Mouse (Mus musculus): ENCODE measurements around the gene Spz1. TPM values are rescaled to one million over a fixed set of nuclear protein-coding genes. Genes with fewer than 3 reads are reported as not detected.
"Not testable (repeated sequence)": the region's sequence is repeated elsewhere in the genome, so short reads cannot be mapped to it uniquely, and the experiment has no call there.

The Spz1 gene
- polyA plus RNA-seq (2015; fragmentation: Nextera tagmentation; extraction: Ambion mirVana) = not detected in 2 replicates

GRCm38 (mm10) chr13:92576072-92576471 is at the start of gene Spz1:
Gene Spz1, minus strand, starts transcription at chr13:92576172.
- Histone ChIP-seq H3K9ac (no peak within 1 kb of the TSS), H3K36me3 (ENCODE audit: poor library complexity, severe bottlenecking) (no peaks in the 10 kb centered on the region), H3K27me3 (no peaks in the 10 kb centered on the region), H3K27ac (no peak within 1 kb of the TSS), H3K4me2 (no peak within 1 kb of the TSS), H3K4me3 (no peak within 1 kb of the TSS), H3K9me3 (replicated peaks) (no peaks in the 10 kb centered on the region), H3K4me1 (0 out of 2 replicates have a peak, but pooled peaks cover 3% of the 10 kb centered on the region)
- ATAC-seq = no peak

GRCm38 (mm10) chr13:92616459-92616858 is 40.5 kb upstream of the Spz1 start:
- Histone ChIP-seq H3K9me3 (replicated peaks) (no peaks in the 10 kb centered on the region), H3K4me2 (no peak overlapping the region), H3K36me3 (ENCODE audit: poor library complexity, severe bottlenecking) (no peaks in the 10 kb centered on the region), H3K27ac (no peak overlapping the region), H3K9ac (no peak overlapping the region), H3K4me1 (peaks cover 5% of the 10 kb centered on the region; the same call in 1 of the 2 replicates), H3K27me3 (no peaks in the 10 kb centered on the region), H3K4me3 (no peak overlapping the region)
- WGBS = 95% methylated on average over 8 of the region's 8 CpGs
- ATAC-seq = no peak

- Histone ChIP-seq H3K9me3 (replicated peaks) (no peaks in the 10 kb centered on the region), H3K4me3 (no peak overlapping the region), H3K36me3 (ENCODE audit: poor library complexity, severe bottlenecking) (no peaks in the 10 kb centered on the region), H3K27ac (no peak overlapping the region), H3K27me3 (no peaks in the 10 kb centered on the region), H3K4me2 (no peak overlapping the region), H3K4me1 (peaks cover 8% of the 10 kb centered on the region), H3K9ac (no peak overlapping the region)
- no peak for ATAC-seq
- 83% methylated on average over 5 of the region's 5 CpGs for WGBS
These were observed 39.2 kb upstream of the Spz1 start for GRCm38 (mm10) chr13:92615201-92615600.

- Histone ChIP-seq H3K4me2 (peak overlapping the region; percentile 88; the same call in 1 of the 2 replicates), H3K36me3 (ENCODE audit: poor library complexity, severe bottlenecking) (no peaks in the 10 kb centered on the region), H3K27me3 (no peaks in the 10 kb centered on the region), H3K9ac (no peak overlapping the region), H3K4me3 (no peak overlapping the region), H3K9me3 (replicated peaks) (no peaks in the 10 kb centered on the region), H3K27ac (no peak overlapping the region), H3K4me1 (peaks cover 10% of the 10 kb centered on the region)
- 88% methylated on average over 5 of the region's 5 CpGs for WGBS
- no peak for ATAC-seq
These were observed 37.1 kb upstream of the Spz1 start for GRCm38 (mm10) chr13:92613094-92613493.

GRCm38 (mm10) chr13:92611917-92612316 is 35.9 kb upstream of the Spz1 start:
- Histone ChIP-seq H3K4me3 (peak overlapping the region; percentile 78), H3K27ac (no peak overlapping the region), H3K27me3 (no peaks in the 10 kb centered on the region), H3K9me3 (replicated peaks) (no peaks in the 10 kb centered on the region), H3K9ac (peak overlapping the region; percentile 80), H3K36me3 (ENCODE audit: poor library complexity, severe bottlenecking) (no peaks in the 10 kb centered on the region), H3K4me1 (peaks cover 10% of the 10 kb centered on the region), H3K4me2 (peak overlapping the region; percentile 88)
- 7% methylated on average over 7 of the region's 7 CpGs for WGBS
- ATAC-seq = no peak

GRCm38 (mm10) chr13:92611254-92611784 is 35.3 kb upstream of the Spz1 start:
- Histone ChIP-seq H3K27me3 (no peaks in the 10 kb centered on the region), H3K9ac (peak overlapping the region; percentile 80), H3K4me2 (peak overlapping the region; percentile 88), H3K27ac (peak overlapping the region; percentile 65), H3K36me3 (ENCODE audit: poor library complexity, severe bottlenecking) (no peaks in the 10 kb centered on the region), H3K9me3 (replicated peaks) (no peaks in the 10 kb centered on the region), H3K4me3 (peak overlapping the region; percentile 78), H3K4me1 (peaks cover 10% of the 10 kb centered on the region)
- 1% methylated on average over 43 of the region's 43 CpGs for whole genome bisulfite sequencing
- peak; percentile 65 for ATAC-seq

- peak; percentile 99 for ATAC-seq
- H3K27me3 ChIP-seq = no peaks in the 10 kb centered on the region
- no peaks in the 10 kb centered on the region for H3K36me3 ChIP-seq (ENCODE audit: poor library complexity, severe bottlenecking)
- H3K4me1 ChIP-seq = peaks cover 10% of the 10 kb centered on the region
- under 1% methylated on average over 55 of the region's 55 CpGs for WGBS
- H3K9me3 ChIP-seq (replicated peaks) = no peaks in the 10 kb centered on the region
- peak within 1 kb of the TSS; percentile 88 for H3K4me2 ChIP-seq
- H3K9ac ChIP-seq = peak within 1 kb of the TSS; percentile 80
- peak within 1 kb of the TSS; percentile 65 for H3K27ac ChIP-seq
- H3K4me3 ChIP-seq = peak within 1 kb of the TSS; percentile 78
These were observed 34.6 kb upstream of the Spz1 start, which contains the start of gene Serinc5 for GRCm38 (mm10) chr13:92610311-92611221. Gene Serinc5, plus strand, starts transcription at chr13:92611091.

GRCm38 (mm10) chr13:92609486-92610310 is 33.7 kb upstream of the Spz1 start:
- Histone ChIP-seq H3K36me3 (ENCODE audit: poor library complexity, severe bottlenecking) (no peaks in the 10 kb centered on the region), H3K4me2 (peak overlapping the region; percentile 88), H3K9ac (peak overlapping the region; percentile 71; the same call in 1 of the 2 replicates), H3K27me3 (no peaks in the 10 kb centered on the region), H3K4me3 (peak overlapping the region; percentile 78), H3K27ac (peak overlapping the region; percentile 65), H3K9me3 (replicated peaks) (no peaks in the 10 kb centered on the region), H3K4me1 (peaks cover 10% of the 10 kb centered on the region)
- 8% methylated on average over 13 of the region's 13 CpGs for WGBS
- no peak for ATAC-seq

- H3K27ac ChIP-seq; H3K9ac ChIP-seq; H3K27me3 ChIP-seq; H3K4me1 ChIP-seq; H3K36me3 ChIP-seq (ENCODE audit: poor library complexity, severe bottlenecking); H3K4me2 ChIP-seq; H3K4me3 ChIP-seq; ATAC-seq; H3K9me3 ChIP-seq (replicated peaks): not testable (repeated sequence)
- 85% methylated on average over 4 of the region's 4 CpGs for WGBS
These were observed 29.3 kb upstream of the Spz1 start for GRCm38 (mm10) chr13:92605306-92605705.

- 73% methylated on average over 3 of the region's 3 CpGs for WGBS
- no peaks in the 10 kb centered on the region for H3K36me3 ChIP-seq (ENCODE audit: poor library complexity, severe bottlenecking)
- no peak overlapping the region for H3K9ac ChIP-seq
- no peak overlapping the region for H3K4me3 ChIP-seq
- peaks cover 37% of the 10 kb centered on the region for H3K4me1 ChIP-seq
- no peaks in the 10 kb centered on the region for H3K27me3 ChIP-seq
- ATAC-seq = no peak
- no peaks in the 10 kb centered on the region for H3K9me3 ChIP-seq (replicated peaks)
- H3K27ac ChIP-seq = no peak overlapping the region
- no peak overlapping the region for H3K4me2 ChIP-seq
These were observed 19.5 kb upstream of the Spz1 start for GRCm38 (mm10) chr13:92595424-92595823.

- Histone ChIP-seq H3K4me3 (no peak overlapping the region), H3K36me3 (ENCODE audit: poor library complexity, severe bottlenecking) (no peaks in the 10 kb centered on the region), H3K9me3 (replicated peaks) (no peaks in the 10 kb centered on the region), H3K4me2 (no peak overlapping the region), H3K4me1 (peaks cover 37% of the 10 kb centered on the region), H3K9ac (no peak overlapping the region), H3K27ac (no peak overlapping the region), H3K27me3 (no peaks in the 10 kb centered on the region)
- ATAC-seq = no peak
- 76% methylated on average over 3 of the region's 3 CpGs for WGBS
These were observed 18.9 kb upstream of the Spz1 start for GRCm38 (mm10) chr13:92594907-92595306.

- H3K4me2 ChIP-seq = no peak overlapping the region
- peak; percentile 64 for ATAC-seq
- H3K36me3 ChIP-seq (ENCODE audit: poor library complexity, severe bottlenecking) = no peaks in the 10 kb centered on the region
- peak overlapping the region; percentile 2; the same call in 1 of the 2 replicates for H3K27ac ChIP-seq
- no peak overlapping the region for H3K9ac ChIP-seq
- no peaks in the 10 kb centered on the region for H3K27me3 ChIP-seq
- WGBS = 17% methylated on average over 6 of the region's 6 CpGs
- no peaks in the 10 kb centered on the region for H3K9me3 ChIP-seq (replicated peaks)
- H3K4me3 ChIP-seq = no peak overlapping the region
- H3K4me1 ChIP-seq = peaks cover 37% of the 10 kb centered on the region
These were observed 18.5 kb upstream of the Spz1 start for GRCm38 (mm10) chr13:92594481-92594880.
